In genomic region chr9:119032538-119032937, GRCm38 (mm10) we compare ENCODE assay signal across 13 mouse cellular contexts. TPM values are rescaled to one million over a fixed set of nuclear protein-coding genes. Genes with fewer than 3 reads are reported as not detected.
A peak's percentile ranks its signal among the peaks of the same experiment; 100 is the strongest.
DNase-seq lines count a peak whose midpoint lies in the region; ATAC-seq lines count a peak whose summit lies in the region.
"Had no signal": no experiment of that assay in that cellular context is flagged by ENCODE, and none has a peak within 500 bp of the region (broad histone marks: within the 10 kb centered on the region; RNA-seq: fewer than 3 reads in every experiment).

No protein-coding gene starts in this region.

- no peak for DNase-seq in heart, postnatal 4 days
- peak; percentile 19 for DNase-seq in midbrain, embryonic 10.5 days (ENCODE audit: low spot score)
- no peak for DNase-seq in midbrain, embryonic 11.5 days (ENCODE audit: low spot score, missing footprints)
- DNase-seq: cerebellum, adult 9-11 months; kidney, postnatal 4 days; right cerebral cortex, postnatal 4 days had no signal

- no peaks in the 10 kb centered on the region for H3K9me3 ChIP-seq in heart, embryonic 15.5 days (replicated peaks)
- H3K9me3 ChIP-seq in midbrain, embryonic 10.5 days (replicated peaks), result no peaks in the 10 kb centered on the region
- no peaks in the 10 kb centered on the region for H3K9me3 ChIP-seq in midbrain, embryonic 11.5 days (ENCODE audit: control insufficient read depth, low read length)
- H3K9me3 ChIP-seq in hindbrain, embryonic 16.5 days (ENCODE audit: control insufficient read depth, low read length), result no peaks in the 10 kb centered on the region
- no peaks in the 10 kb centered on the region for H3K9me3 ChIP-seq in neural tube, embryonic 15.5 days (replicated peaks)

- H3K4me2 ChIP-seq in heart, embryonic 15.5 days, result no peak overlapping the region
- no peak overlapping the region for H3K4me2 ChIP-seq in midbrain, embryonic 11.5 days
- no peak overlapping the region for H3K4me2 ChIP-seq in hindbrain, embryonic 16.5 days (ENCODE audit: low read length)
- no peak overlapping the region for H3K4me2 ChIP-seq in neural tube, embryonic 15.5 days

- peak overlapping the region; percentile 28; the same call in 1 of the 2 replicates for H3K27ac ChIP-seq in heart, embryonic 15.5 days
- H3K27ac ChIP-seq in midbrain, embryonic 10.5 days (replicated peaks), result peak overlapping the region; percentile 39; the same call in 1 of the 2 replicates
- no peak overlapping the region; the same call in 1 of the 2 replicates for H3K27ac ChIP-seq in midbrain, embryonic 11.5 days (ENCODE audit: low read depth, low read length)
- H3K27ac ChIP-seq in hindbrain, embryonic 16.5 days (ENCODE audit: low read depth, low read length), result peak overlapping the region; percentile 66
- peak overlapping the region; percentile 82 for H3K27ac ChIP-seq in neural tube, embryonic 15.5 days (replicated peaks)
- H3K27ac ChIP-seq: stomach, postnatal 0 days had no signal

- H3K27me3 ChIP-seq in heart, embryonic 15.5 days, result no peaks in the 10 kb centered on the region
- H3K27me3 ChIP-seq in midbrain, embryonic 10.5 days (ENCODE audit: low read depth, poor library complexity, severe bottlenecking), result no peaks in the 10 kb centered on the region
- no peaks in the 10 kb centered on the region for H3K27me3 ChIP-seq in midbrain, embryonic 11.5 days (ENCODE audit: control insufficient read depth, insufficient read depth, low read length)
- H3K27me3 ChIP-seq in hindbrain, embryonic 16.5 days (replicated peaks; ENCODE audit: control insufficient read depth, insufficient read depth, low read length), result no peaks in the 10 kb centered on the region
- no peaks in the 10 kb centered on the region for H3K27me3 ChIP-seq in neural tube, embryonic 15.5 days (replicated peaks)

- no peak for ATAC-seq in heart, embryonic 15.5 days (replicated peaks; ENCODE audit: insufficient number of reproducible peaks, insufficient read depth, low FRiP score, low read depth)
- no peak for ATAC-seq in midbrain, embryonic 11.5 days (ENCODE audit: low FRiP score)
- ATAC-seq in hindbrain, embryonic 16.5 days, result no peak
- ATAC-seq in neural tube, embryonic 15.5 days (ENCODE audit: low FRiP score), result no peak
- ATAC-seq in monocyte, adult 5-6 weeks (replicated peaks; ENCODE audit: insufficient number of reproducible peaks, low FRiP score, low TSS enrichment, poor library complexity, severe bottlenecking), result no peak
- no peak for ATAC-seq in CD4-positive, CD25-positive, alpha-beta regulatory T cell, adult 4 months

- H3K9ac ChIP-seq in heart, embryonic 15.5 days, result no peak overlapping the region
- no peak overlapping the region for H3K9ac ChIP-seq in midbrain, embryonic 11.5 days (ENCODE audit: low read length)
- no peak overlapping the region for H3K9ac ChIP-seq in hindbrain, embryonic 16.5 days (ENCODE audit: low read depth, low read length)
- no peak overlapping the region for H3K9ac ChIP-seq in neural tube, embryonic 15.5 days (replicated peaks)

- no peak overlapping the region for H3K4me3 ChIP-seq in heart, embryonic 15.5 days
- no peak overlapping the region for H3K4me3 ChIP-seq in midbrain, embryonic 10.5 days
- no peak overlapping the region for H3K4me3 ChIP-seq in midbrain, embryonic 11.5 days (ENCODE audit: low read depth, low read length)
- H3K4me3 ChIP-seq in hindbrain, embryonic 16.5 days (ENCODE audit: low read length), result no peak overlapping the region
- no peak overlapping the region for H3K4me3 ChIP-seq in neural tube, embryonic 15.5 days (replicated peaks)
- H3K4me3 ChIP-seq: myocyte had no signal

- peaks cover 11% of the 10 kb centered on the region; the same call in 1 of the 2 replicates for H3K36me3 ChIP-seq in heart, embryonic 15.5 days
- 0 out of 2 replicates have a peak, but pooled peaks cover 5% of the 10 kb centered on the region for H3K36me3 ChIP-seq in midbrain, embryonic 10.5 days
- H3K36me3 ChIP-seq in midbrain, embryonic 11.5 days (ENCODE audit: control insufficient read depth, insufficient read depth, low read length), result no peaks in the 10 kb centered on the region
- no peaks in the 10 kb centered on the region; the same call in 1 of the 2 replicates for H3K36me3 ChIP-seq in hindbrain, embryonic 16.5 days (ENCODE audit: control insufficient read depth, insufficient read depth, low read length)
- H3K36me3 ChIP-seq in neural tube, embryonic 15.5 days, result no peaks in the 10 kb centered on the region; the same call in 1 of the 2 replicates

- 48% methylated on average over 9 of the region's 9 CpGs for WGBS in heart, embryonic 15.5 days
- WGBS in midbrain, embryonic 10.5 days, result 69% methylated on average over 9 of the region's 9 CpGs
- 44% methylated on average over 9 of the region's 9 CpGs for WGBS in midbrain, embryonic 11.5 days
- 27% methylated on average over 9 of the region's 9 CpGs for WGBS in hindbrain, embryonic 16.5 days
- 41% methylated on average over 9 of the region's 9 CpGs for WGBS in neural tube, embryonic 15.5 days

- H3K4me1 ChIP-seq in heart, embryonic 15.5 days (replicated peaks), result peaks cover 32% of the 10 kb centered on the region
- H3K4me1 ChIP-seq in midbrain, embryonic 10.5 days, result peaks cover 38% of the 10 kb centered on the region
- peaks cover 21% of the 10 kb centered on the region for H3K4me1 ChIP-seq in midbrain, embryonic 11.5 days (ENCODE audit: control insufficient read depth, insufficient read depth, low read length)
- peaks cover 37% of the 10 kb centered on the region for H3K4me1 ChIP-seq in hindbrain, embryonic 16.5 days (ENCODE audit: control insufficient read depth, insufficient read depth, low read depth, low read length)
- peaks cover 57% of the 10 kb centered on the region for H3K4me1 ChIP-seq in neural tube, embryonic 15.5 days

RNA-seq across cellular contexts. Expression of gene Vill, which starts 20.0 kb away (rescaled TPM):
- polyA plus RNA-seq in heart, embryonic 15.5 days (2015; fragmentation: Nextera tagmentation; extraction: Ambion mirVana), result 8.7 and 12.4 TPM in 2 replicates
- 1 to 10 TPM; 4.5 to 5.4 TPM for total RNA-seq in heart, postnatal 4 days (2021)
- 10.5 and 11.3 TPM in 2 replicates for polyA plus RNA-seq in midbrain, embryonic 10.5 days (2016; fragmentation: Nextera tagmentation; extraction: Ambion mirVana)
- 7.8 and 8.3 TPM in 2 replicates for polyA plus RNA-seq in midbrain, embryonic 11.5 days (2014; fragmentation: Nextera tagmentation; extraction: Ambion mirVana)
- 4.7 and 5.0 TPM in 2 replicates for polyA plus RNA-seq in hindbrain, embryonic 16.5 days (2015; fragmentation: Nextera tagmentation; extraction: Ambion mirVana)
- 5.3 and 7.3 TPM in 2 replicates for polyA plus RNA-seq in neural tube, embryonic 15.5 days (2015; fragmentation: Nextera tagmentation; extraction: Ambion mirVana)
- total RNA-seq in monocyte, adult 5-6 weeks (2017), result 17.7 to 39.6 TPM (median 31.0 TPM) in 3 replicates
- 10 to 100 TPM; 19.6 to 28.1 TPM for polyA plus RNA-seq in CD4-positive, CD25-positive, alpha-beta regulatory T cell, adult 4 months (2017; shearing (Covaris generic))
